Mouse (Mus musculus) limb, embryonic 13.5 days (tissue): Measurements from ENCODE around the gene Tmem147. TPM values are rescaled to one million over a fixed set of nuclear protein-coding genes. Genes with fewer than 3 reads are reported as not detected.
"Not testable (repeated sequence)": the region's sequence is repeated elsewhere in the genome, so short reads cannot be mapped to it uniquely, and the experiment has no call there.

ENCODE experiments used
- ATAC-seq: fragments of 200-750 bp; cut with Nextera tagmentation; 2 replicates; pipeline ENCODE4 v1.8.0; 2017; ENCODE audit warnings: low read depth, moderate number of reproducible peaks, moderate TSS enrichment; ENCODE audit not compliant: low FRiP score
- H3K27ac ChIP-seq: fragments of 300-500 bp; sonication (generic); 2 replicates; pipeline ENCODE4 v1.5.1; 2015; ENCODE audit warnings: inconsistent platforms, mild to moderate bottlenecking, moderate library complexity
- H3K27me3 ChIP-seq: fragments of 300-500 bp; sonication (generic); 2 replicates; pipeline ENCODE4 v1.6.1; 2015; ENCODE audit warnings: mild to moderate bottlenecking, inconsistent platforms
- H3K36me3 ChIP-seq: fragments of 300-500 bp; sonication (generic); 2 replicates; pipeline ENCODE4 v1.6.1; 2015; ENCODE audit warnings: inconsistent platforms, mild to moderate bottlenecking, moderate library complexity
- H3K4me1 ChIP-seq: fragments of 300-500 bp; sonication (generic); 2 replicates; pipeline ENCODE4 v1.6.1; 2015; ENCODE audit warnings: inconsistent platforms
- H3K4me2 ChIP-seq: fragments of 300-500 bp; sonication (generic); replicated peaks from 2 replicates; pipeline ENCODE4 v1.6.1; 2015; ENCODE audit warnings: inconsistent platforms, mild to moderate bottlenecking, moderate library complexity
- H3K4me3 ChIP-seq: fragments of 300-500 bp; sonication (generic); 2 replicates; pipeline ENCODE4 v1.5.1; 2015; ENCODE audit warnings: moderate library complexity, mild to moderate bottlenecking, inconsistent platforms
- H3K9ac ChIP-seq: fragments of 300-500 bp; sonication (generic); 2 replicates; pipeline ENCODE4 v1.6.1; 2015; ENCODE audit warnings: mild to moderate bottlenecking, inconsistent platforms
- H3K9me3 ChIP-seq: fragments of 300-500 bp; sonication (generic); 2 replicates; pipeline ENCODE4 v1.6.1; 2016; ENCODE audit warnings: inconsistent platforms
- WGBS: fragments of 180-500 bp; shearing (Covaris S2); methylation state at CpG from one replicate; pipeline ENCODE4 v1.1.7; 2015; 5-methylcytosine and 5-hydroxymethylcytosine counted together
- polyA plus RNA-seq: library from polyadenylated mRNA; unstranded; fragments of >200 nt; fragmentation: Nextera tagmentation; extraction: Ambion mirVana; gene quantifications from 2 replicates; pipeline ENCODE4 v1.2.1, GENCODE M21; 2015

Gene Tmem147
- polyA plus RNA-seq, 1 experiment from 2014 or later, result 189 TPM

DNA sequence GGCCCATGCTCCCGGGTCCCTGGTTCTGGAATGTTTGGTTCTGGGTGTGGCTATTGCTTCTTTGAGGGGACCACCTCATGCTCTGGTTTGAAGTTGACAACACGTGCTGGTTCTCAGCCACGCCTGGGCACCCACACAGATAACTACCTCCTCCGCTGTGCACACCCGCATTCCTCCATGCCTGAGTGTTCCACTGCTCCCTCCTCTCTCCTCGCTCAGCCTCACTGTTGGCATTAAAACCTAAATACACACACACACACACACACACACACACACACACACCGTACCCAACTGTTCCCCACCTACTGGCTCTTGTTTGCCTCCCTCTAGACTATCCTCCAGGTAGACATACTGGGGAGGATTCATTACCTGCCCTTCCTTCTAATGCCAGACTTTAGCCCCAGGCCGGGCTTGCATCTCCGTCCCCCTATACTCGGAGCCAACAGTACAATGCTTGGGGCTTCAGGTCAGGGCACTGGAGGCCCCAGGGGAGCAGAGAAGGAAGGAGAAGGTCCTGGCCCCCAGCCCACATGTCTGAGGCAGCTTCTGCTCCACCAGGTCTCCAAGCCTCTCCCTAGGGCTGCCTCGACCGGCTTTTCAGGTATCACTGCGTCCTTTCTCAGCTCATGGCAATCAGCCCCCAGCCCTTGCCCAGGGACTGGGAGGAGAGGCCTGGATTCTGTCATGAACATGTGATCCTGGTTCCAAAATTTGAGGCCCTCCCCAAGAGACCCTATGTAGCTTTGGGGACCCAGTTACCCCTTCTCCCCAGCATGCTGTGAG lies 20.7 kb upstream of the Tmem147 start:
- 85% methylated on average over 13 of the region's 13 CpGs for WGBS
- Histone ChIP-seq H3K9me3 (peaks cover 10% of the 10 kb centered on the region), H3K4me2 (no peak overlapping the region), H3K36me3 (peaks cover 17% of the 10 kb centered on the region), H3K4me3 (no peak overlapping the region), H3K27me3 (no peaks in the 10 kb centered on the region), H3K27ac (no peak overlapping the region), H3K4me1 (peaks cover 4% of the 10 kb centered on the region; the same call in 1 of the 2 replicates), H3K9ac (no peak overlapping the region)
- ATAC-seq, result no peak

DNA sequence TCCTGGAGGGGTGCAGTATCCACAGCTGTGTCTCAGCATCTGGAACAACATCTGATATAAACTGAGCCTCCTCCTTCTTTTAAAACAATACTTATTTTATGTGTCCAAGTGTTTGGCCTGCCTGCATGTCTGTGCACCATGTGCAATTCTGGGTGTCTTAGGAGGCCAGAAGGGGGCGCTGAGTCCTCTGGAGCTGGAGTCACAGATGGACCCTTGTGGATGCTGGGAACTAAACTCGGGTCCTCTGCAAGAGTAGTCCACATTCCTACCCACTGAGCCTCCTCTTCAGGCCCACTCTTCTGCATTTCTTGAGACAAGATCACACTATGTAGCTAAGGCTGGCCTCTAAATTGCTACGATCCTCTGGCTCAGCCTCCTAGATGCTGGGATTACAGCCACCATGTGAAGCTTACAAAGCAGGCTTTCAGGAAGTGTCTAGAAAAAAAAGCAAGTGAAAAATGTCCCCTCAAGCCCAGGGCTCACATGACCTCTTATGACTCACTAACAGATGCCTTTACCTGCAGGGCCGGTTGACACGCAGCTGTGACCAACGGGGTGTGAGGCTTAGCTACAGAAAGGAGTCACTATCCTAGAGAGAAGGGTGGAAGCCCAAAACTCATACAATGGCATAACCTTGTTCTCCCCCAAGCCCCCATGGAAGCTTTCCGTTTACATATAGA lies 18.3 kb upstream of the Tmem147 start:
- Histone ChIP-seq H3K4me3 (no peak overlapping the region), H3K4me2 (no peak overlapping the region), H3K9ac (no peak overlapping the region), H3K9me3 (no peaks in the 10 kb centered on the region), H3K27ac (no peak overlapping the region), H3K27me3 (no peaks in the 10 kb centered on the region), H3K36me3 (peaks cover 2% of the 10 kb centered on the region; the same call in 1 of the 2 replicates), H3K4me1 (peaks cover 11% of the 10 kb centered on the region)
- ATAC-seq, result no peak
- 86% methylated on average over 7 of the region's 7 CpGs for WGBS

DNA sequence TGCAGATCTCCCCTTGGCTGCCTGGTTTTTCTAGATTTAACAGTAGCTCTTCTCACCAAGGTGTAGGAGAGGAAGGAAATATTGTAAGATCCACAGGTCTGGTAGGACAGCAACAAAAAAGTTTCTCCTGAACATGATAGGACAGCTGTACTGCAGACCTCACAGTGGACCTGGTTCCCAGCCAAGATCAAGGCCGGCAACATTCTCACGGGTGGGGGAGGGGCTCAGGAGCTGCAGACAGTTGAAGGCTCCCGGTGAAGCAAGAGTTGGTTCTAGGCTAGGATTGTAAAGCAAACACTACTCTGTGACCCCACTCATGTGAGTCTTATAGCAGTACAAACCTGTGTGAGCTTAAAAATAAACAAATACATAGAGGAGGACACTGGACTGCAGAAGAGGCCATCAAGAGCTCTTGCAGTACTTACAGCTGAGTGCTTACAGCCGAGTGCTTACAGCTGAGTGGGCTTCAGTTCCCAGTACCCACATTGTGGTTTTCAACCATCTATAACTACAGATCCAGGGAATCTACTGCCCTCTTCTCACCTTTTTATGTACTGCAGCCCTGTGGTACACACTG lies 14.8 kb upstream of the Tmem147 start:
- Histone ChIP-seq H3K4me2 (no peak overlapping the region), H3K4me3 (no peak overlapping the region), H3K9ac (no peak overlapping the region), H3K27ac (no peak overlapping the region), H3K4me1 (peaks cover 11% of the 10 kb centered on the region), H3K9me3 (no peaks in the 10 kb centered on the region), H3K36me3 (peaks cover 14% of the 10 kb centered on the region; the same call in 1 of the 2 replicates), H3K27me3 (no peaks in the 10 kb centered on the region)
- WGBS, result 37% methylated on average over 4 of the region's 4 CpGs
- no peak for ATAC-seq

DNA sequence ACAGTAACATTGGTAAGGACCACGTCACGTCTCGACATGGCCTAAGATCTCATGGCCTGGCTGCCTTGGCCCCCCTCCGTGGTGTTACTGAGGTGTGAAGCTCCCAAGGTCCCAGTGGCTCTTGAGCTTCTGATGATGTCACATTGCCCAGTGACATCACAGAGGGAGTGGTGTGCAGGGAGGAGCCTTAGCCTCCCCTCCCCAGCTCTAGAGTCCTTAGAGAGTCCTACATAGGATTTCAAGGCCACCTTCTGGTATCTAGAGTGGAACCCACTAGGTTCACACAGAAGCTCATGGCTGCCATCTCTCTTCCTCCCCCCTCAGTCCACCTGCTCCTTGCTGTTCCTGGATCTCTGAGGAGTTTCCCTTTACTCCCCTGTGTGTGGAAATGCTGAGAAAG lies 14.3 kb upstream of the Tmem147 start, which contains the start of gene Gapdhs:
Gapdhs (minus strand) TSS at position 65 of the 400 bp plus-strand sequence.
- H3K27ac ChIP-seq, H3K27me3 ChIP-seq, ATAC-seq, H3K9ac ChIP-seq, H3K4me2 ChIP-seq, H3K9me3 ChIP-seq, H3K4me3 ChIP-seq: not testable (repeated sequence)
- H3K36me3 ChIP-seq, result peaks cover 14% of the 10 kb centered on the region; the same call in 1 of the 2 replicates
- H3K4me1 ChIP-seq, result peaks cover 11% of the 10 kb centered on the region
- 83% methylated on average over 3 of the region's 4 CpGs for WGBS

DNA sequence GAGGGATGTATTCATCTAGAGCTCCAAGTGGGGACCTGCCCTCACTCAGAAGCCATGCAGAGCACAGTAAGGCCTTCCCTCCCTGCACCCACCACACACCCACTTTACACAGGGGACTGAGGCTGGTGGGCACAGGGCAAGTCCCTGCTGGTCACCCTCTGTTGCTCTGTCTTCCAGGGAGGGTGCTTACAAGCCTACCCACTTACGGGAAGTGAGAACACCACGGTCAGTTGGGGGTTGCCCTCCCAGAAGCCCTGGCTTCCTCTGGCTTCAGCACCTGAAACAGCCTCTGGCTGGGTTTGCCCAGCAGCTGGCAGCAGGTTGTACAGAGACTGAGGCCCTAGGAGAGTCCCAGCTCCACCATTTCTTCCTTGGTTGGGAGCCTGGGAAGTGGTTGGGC lies 13.2 kb upstream of the Tmem147 start:
- H3K9ac ChIP-seq, H3K4me3 ChIP-seq, H3K27me3 ChIP-seq, H3K4me2 ChIP-seq, H3K27ac ChIP-seq, H3K9me3 ChIP-seq, ATAC-seq: not testable (repeated sequence)
- Histone ChIP-seq H3K36me3 (peaks cover 14% of the 10 kb centered on the region; the same call in 1 of the 2 replicates), H3K4me1 (peaks cover 11% of the 10 kb centered on the region)
- 86% methylated on average over 2 of the region's 2 CpGs for WGBS

DNA sequence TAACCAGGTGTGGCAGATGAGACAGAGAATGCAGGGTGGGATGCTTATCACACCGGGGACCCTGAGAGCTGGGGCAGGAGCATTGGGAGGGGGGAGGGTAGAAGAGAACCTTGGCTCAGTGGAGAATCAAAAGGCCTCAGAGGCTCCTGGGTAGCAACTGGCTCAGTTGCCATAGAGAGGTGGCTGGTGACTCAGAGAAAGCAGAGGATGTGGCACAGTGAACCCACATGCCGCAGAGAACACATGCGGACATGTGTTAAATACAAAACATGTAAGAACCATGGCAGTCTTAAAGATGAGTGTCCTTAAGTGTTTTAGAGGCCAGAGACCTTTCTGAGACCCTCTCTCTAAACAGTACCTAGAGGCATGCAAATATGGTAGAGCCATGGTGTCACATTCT lies 6.9 kb upstream of the Tmem147 start:
- Histone ChIP-seq H3K9ac (no peak overlapping the region), H3K9me3 (no peaks in the 10 kb centered on the region), H3K4me3 (no peak overlapping the region), H3K27me3 (no peaks in the 10 kb centered on the region), H3K4me2 (no peak overlapping the region), H3K4me1 (no peaks in the 10 kb centered on the region), H3K36me3 (peaks cover 63% of the 10 kb centered on the region), H3K27ac (no peak overlapping the region)
- WGBS, result 88% methylated on average over 3 of the region's 3 CpGs
- ATAC-seq, result no peak

DNA sequence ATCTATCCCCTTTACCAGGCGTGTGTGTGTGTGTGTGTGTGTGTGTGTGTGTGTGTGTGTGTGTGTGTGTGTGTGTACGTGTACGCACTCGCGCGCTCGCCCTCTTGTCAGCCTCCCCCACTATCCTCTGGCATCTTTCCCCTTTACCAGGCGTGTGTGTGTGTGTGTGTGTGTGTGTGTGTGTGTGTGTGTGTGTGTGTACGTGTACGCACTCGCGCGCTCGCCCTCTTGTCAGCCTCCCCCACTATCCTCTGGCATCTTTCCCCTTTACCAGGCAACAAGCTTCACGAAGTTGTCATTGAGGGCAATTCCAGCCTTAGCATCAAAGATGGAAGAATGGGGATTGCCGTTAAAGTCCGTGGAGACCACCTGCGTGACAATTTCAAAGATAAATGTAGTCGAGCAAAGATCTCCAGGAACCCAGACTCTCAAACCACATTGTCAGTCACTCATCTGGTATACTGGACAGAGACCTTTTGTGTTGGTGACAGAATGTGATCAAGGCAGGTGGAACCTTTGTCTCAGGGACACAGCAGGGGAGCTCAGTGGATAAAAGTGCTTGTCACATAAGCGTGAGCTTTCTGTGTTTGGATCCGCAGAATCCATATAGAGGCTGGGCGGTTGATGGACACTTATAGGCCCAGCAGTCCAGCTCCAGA lies 853 bp upstream of the Tmem147 start:
- H3K4me1 ChIP-seq, result peaks cover 20% of the 10 kb centered on the region
- not testable (repeated sequence) for H3K9me3 ChIP-seq, H3K27me3 ChIP-seq, ATAC-seq
- peak overlapping the region; percentile 79 for H3K4me2 ChIP-seq
- H3K27ac ChIP-seq, result peak overlapping the region; percentile 85; the same call in 1 of the 2 replicates
- peak overlapping the region; percentile 82 for H3K4me3 ChIP-seq
- peak overlapping the region; percentile 91 for H3K9ac ChIP-seq
- 28% methylated on average over 14 of the region's 22 CpGs for WGBS
- H3K36me3 ChIP-seq, result peaks cover 47% of the 10 kb centered on the region

DNA sequence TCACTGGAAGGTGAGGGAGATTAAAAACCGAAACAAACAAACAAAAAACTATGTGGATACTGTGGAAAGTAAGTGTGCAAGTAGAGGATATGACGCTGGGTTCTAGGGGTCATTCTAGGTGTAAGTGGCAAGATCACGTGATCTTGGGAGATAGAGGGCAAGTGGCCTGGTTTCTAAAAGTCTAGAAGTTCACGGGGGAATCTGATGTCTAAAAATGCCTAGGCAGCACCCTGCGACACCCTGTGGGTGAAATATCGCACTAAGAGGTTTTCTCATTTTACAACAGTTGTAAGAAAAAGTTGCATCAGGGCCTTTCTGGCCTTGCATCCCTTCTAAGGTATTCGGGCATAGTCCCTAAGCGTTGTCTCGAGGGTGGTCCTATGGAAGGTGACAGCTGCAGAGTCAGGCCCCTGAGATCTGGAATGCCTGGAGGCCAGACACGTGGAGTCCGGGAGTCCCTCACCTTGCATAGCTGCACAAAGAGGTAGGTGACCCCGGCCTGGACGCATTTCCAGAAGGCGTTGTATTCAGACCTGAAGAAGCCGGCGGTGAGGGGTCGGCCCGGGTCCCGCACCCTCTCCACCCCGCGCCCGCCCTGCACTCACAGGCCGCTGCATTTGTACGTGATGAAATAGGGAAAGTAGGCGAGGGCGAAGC lies 473 bp downstream of the Tmem147 start:
- H3K4me1 ChIP-seq, result peaks cover 20% of the 10 kb centered on the region
- WGBS, result 8% methylated on average over 26 of the region's 26 CpGs
- ATAC-seq, result peak; percentile 20

DNA sequence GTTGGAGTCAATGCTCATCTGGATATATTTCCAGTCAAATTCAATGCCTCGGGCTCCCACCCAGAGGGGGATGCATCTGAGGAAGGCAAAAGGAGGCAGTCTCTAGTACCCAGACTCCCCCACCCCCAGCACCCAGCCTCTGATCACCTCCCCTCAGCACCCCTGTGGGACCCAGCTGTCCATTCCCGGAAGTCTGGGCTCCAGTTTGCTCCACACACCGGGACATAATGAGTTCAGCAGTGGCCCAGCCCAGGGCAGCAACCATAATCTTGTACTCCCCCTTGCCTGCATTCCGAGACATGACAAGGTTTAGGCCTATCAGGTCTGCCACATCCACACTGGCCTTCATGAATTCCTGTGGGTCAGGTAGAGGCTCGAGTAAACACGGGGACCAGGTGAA lies 1.1 kb downstream of the Tmem147 start:
- no peaks in the 10 kb centered on the region for H3K9me3 ChIP-seq
- no peaks in the 10 kb centered on the region for H3K27me3 ChIP-seq
- H3K36me3 ChIP-seq, result peaks cover 34% of the 10 kb centered on the region
- ATAC-seq, result no peak
- peak overlapping the region; percentile 91 for H3K9ac ChIP-seq
- H3K4me3 ChIP-seq, result peak overlapping the region; percentile 82
- 82% methylated on average over 6 of the region's 6 CpGs for WGBS
- H3K4me1 ChIP-seq, result peaks cover 24% of the 10 kb centered on the region
- no peak overlapping the region for H3K27ac ChIP-seq
- H3K4me2 ChIP-seq, result peak overlapping the region; percentile 79

More for the DNA sequence above, 473 bp downstream of the Tmem147 start:
- Histone ChIP-seq H3K4me3 (peak overlapping the region; percentile 82), H3K9me3 (no peaks in the 10 kb centered on the region), H3K9ac (peak overlapping the region; percentile 91), H3K27ac (peak overlapping the region; percentile 85; the same call in 1 of the 2 replicates), H3K36me3 (peaks cover 40% of the 10 kb centered on the region), H3K4me2 (peak overlapping the region; percentile 79), H3K27me3 (no peaks in the 10 kb centered on the region)

DNA sequence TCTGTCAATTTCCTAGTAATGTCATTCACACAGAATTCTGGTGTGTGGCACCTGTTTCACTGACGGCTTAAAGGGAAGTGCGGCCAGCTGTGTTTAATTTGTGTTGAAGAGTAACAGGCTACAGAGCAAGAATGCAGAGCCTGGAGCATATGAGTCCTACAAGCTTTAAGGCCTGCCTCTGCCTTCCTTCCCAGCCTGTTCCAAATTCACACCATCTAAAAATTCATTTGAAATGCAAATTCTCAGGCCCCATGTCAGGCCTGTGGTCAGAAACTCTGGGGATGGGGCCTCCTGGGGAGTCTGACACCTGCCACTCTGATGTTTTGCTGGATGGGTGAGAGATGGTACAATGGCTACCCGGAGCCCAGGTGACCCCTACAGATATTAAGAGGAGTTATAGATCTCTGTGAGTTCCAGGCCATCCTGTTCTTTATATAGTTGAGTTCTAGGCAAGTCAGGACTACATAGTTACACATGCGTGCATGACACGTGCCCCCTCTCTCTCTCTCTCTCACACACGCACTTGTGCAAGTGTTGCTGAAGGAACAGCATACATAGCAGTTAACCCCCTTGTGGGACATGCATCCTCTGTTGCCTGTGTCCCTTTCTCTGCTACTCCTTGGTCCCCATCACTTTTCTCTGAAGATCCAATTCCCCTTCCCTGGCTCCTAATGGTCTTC lies 5.9 kb downstream of the Tmem147 start:
- 50% methylated on average over 6 of the region's 6 CpGs for WGBS
- Histone ChIP-seq H3K27ac (no peak overlapping the region), H3K36me3 (peaks cover 18% of the 10 kb centered on the region), H3K4me3 (no peak overlapping the region), H3K4me1 (peaks cover 12% of the 10 kb centered on the region), H3K27me3 (peaks cover 12% of the 10 kb centered on the region), H3K9ac (no peak overlapping the region), H3K4me2 (no peak overlapping the region), H3K9me3 (no peaks in the 10 kb centered on the region)
- no peak for ATAC-seq

DNA sequence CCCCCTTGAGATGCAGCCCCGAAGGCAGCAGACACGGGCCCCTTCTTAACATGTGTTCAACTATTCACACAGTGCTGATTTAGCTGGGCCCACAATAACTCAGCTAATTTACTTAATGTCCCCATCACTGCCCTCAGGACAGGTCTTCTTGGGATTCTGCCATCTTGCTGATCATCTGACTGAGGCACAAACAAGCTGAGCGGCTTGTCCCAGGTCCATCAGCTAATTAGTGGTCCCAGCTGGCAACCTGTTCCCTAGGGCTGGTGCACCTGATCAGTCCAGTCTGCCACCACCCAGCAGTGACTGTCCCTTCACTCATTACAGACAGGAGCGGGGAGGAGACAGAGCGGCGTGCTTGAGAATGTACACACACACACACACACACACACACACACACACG lies 8.1 kb downstream of the Tmem147 start:
- peaks cover 16% of the 10 kb centered on the region for H3K4me1 ChIP-seq
- no peak overlapping the region for H3K27ac ChIP-seq
- peaks cover 32% of the 10 kb centered on the region for H3K27me3 ChIP-seq
- no peak for ATAC-seq
- no peak overlapping the region for H3K4me3 ChIP-seq
- H3K9me3 ChIP-seq, result no peaks in the 10 kb centered on the region
- H3K9ac ChIP-seq, result no peak overlapping the region
- WGBS, result 84% methylated on average over 7 of the region's 7 CpGs
- no peak overlapping the region for H3K4me2 ChIP-seq
- H3K36me3 ChIP-seq, result 0 out of 2 replicates have a peak, but pooled peaks cover 3% of the 10 kb centered on the region
